Mouse (Mus musculus) brain, embryonic 14.5 days (tissue): ENCODE measurements around the gene Cmbl. TPM values are rescaled to one million over a fixed set of nuclear protein-coding genes. Genes with fewer than 3 reads are reported as not detected.
A peak's percentile ranks its signal among the peaks of the same experiment; 100 is the strongest.
"Not testable (repeated sequence)": the region's sequence is repeated elsewhere in the genome, so short reads cannot be mapped to it uniquely, and the experiment has no call there.

Source experiments
- DNase-seq: peaks from one replicate; pipeline ENCODE4 v3.0.0-alpha.2; 2011; ENCODE audit warnings: low read depth
- CTCF ChIP-seq: fragments of 200-500 bp; IDR thresholded peaks from 2 replicates; pipeline ENCODE4 v1.5.1; 2012; ENCODE audit warnings: inconsistent platforms, mild to moderate bottlenecking, moderate library complexity, borderline replicate concordance; ENCODE audit not compliant: insufficient read depth, insufficient read length; ENCODE audit errors: extremely low read depth
- POLR2A ChIP-seq: fragments of 200-500 bp; IDR thresholded peaks from 2 replicates; pipeline ENCODE4 v1.6.1; 2012; ENCODE audit warnings: mild to moderate bottlenecking, inconsistent platforms, borderline replicate concordance; ENCODE audit not compliant: poor library complexity, insufficient read depth, insufficient read length, severe bottlenecking; ENCODE audit errors: extremely low read depth
- polyA plus RNA-seq: library from polyadenylated mRNA; depleted of rRNA; stranded (reverse); fragments of >200 nt; gene quantifications from 2 replicates; pipeline ENCODE4 v1.2.3, GENCODE M21; 2012

The Cmbl gene
- polyA plus RNA-seq, 1 experiment: 7.4 TPM

- TF ChIP-seq CTCF (no peak), POLR2A (no peak)
- DNase-seq: no peak
These were observed 5.8 kb downstream of the Cmbl start for GRCm38 (mm10) chr15:31570959-31571358.

DNA sequence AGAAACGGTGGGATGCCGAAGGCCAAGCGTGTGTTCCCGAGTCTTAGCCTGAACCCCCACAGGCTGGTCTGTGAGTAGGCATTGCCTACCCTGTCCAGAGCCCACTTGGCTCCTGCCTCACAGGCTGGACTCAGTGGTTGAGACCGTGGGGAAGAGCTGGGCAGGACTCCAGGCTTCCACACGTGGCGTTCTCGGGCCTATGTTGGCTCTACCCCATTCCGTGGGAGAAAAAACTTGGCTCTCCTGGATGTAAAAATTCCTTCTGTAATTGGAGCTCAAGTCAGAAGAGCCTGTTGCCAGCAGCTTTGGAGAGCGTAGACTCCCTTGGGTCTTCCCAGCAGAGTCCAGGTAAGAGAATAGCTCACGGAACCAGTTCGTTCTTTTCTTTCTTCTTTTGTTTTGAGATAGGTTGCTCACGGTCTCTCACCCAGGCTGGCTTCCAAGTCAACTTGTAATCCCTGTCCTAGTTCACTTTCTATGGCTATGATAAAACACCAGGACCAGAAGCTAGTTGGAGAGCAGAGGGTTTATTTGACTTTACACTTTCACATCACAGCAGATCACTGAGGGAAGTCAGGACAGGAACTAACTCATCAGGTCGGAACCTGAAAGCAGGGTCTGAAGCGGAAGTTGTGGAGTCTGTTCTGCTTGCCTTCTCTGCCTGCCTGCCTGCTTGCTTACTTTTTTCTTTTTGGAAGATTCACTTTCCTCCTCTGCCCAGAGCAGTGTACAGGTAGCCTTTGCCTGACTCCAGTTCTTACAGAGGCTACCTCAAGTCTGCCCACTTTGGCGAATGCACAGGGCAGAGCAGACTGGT lies 6.9 kb downstream of the Cmbl start:
- no peak for DNase-seq
- TF ChIP-seq CTCF (no peak), POLR2A (no peak)

DNA sequence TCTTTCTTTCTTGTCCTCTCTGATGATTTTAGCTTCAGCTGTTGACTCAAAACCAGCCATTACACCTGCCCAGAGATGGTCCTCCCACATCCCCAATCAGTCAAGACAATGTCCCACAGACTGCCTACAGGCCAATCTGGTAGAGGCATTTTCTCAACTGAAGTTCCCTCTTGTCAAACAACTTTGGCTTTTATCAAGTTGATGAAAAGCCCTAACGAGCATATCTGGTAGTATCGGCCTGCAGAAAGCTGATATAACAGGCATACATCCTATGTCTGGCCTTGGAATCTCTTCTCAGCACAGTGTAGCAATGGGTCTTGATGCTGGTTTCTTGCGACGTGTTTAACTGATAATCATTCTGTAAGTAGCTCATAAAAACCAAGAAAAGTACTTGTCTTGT lies 8.1 kb downstream of the Cmbl start:
- DNase-seq: no peak
- no peak for TF ChIP-seq POLR2A
- no peak for TF ChIP-seq CTCF

DNA sequence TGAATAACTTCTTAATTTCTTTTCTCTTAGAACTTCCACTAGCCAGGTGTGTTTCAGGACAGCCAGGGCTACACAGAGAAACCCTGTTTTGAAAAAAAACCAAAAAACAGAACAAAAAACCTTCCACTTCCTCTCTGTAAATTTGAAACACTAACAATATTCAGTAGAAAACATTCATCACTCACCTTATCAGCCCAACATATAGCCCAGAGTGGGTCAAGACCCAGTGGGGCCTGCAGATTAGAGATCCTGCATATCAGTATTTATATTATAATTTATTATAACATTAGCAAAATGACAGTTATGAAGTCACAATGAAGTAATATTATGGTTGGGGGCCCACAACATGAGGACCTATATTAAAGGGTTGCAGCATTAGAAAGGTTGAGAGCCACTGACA lies 8.5 kb downstream of the Cmbl start:
- TF ChIP-seq CTCF (no peak), POLR2A (no peak)
- DNase-seq: no peak

DNA sequence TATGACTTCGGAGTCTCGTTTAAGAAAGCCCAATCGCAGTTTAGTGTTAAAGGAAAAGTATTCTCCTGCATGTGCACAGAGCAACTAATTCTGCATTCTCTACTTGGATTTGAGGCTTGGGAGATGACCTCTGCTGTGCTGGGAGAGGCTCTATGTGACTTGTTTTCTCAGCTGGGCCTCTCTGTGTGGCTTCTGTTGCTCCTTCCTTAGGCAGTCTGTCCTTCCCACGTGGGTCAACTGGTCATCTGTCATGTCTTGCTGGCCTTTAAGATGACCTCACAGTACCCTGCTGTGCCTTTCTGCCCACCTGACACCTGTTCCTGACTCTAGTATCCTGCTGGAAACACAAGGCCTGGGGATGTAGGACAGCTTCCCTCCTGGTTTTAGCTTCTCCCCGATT lies 10.9 kb downstream of the Cmbl start:
- DNase-seq: no peak
- no peak for TF ChIP-seq CTCF
- no peak for TF ChIP-seq POLR2A

DNA sequence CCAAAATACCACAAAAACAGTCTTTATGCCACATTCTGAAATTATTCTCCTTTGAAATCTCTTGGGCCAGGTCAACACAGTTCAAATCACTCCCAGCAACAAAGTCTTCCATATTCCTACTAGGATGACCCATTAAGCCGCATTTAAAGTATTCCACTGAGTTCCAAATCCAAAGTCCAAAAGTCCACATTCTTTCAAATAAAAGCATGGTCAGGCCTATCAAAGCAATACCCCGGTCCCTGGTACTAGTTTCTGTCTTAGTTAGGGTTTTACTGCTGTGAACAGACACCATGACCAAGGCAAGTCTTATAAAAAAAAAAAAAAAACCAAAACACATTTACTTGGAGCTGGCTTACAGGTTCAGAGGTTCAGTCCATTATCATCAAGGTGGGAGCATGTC lies 15.9 kb downstream of the Cmbl start:
- not testable (repeated sequence) for DNase-seq

DNA sequence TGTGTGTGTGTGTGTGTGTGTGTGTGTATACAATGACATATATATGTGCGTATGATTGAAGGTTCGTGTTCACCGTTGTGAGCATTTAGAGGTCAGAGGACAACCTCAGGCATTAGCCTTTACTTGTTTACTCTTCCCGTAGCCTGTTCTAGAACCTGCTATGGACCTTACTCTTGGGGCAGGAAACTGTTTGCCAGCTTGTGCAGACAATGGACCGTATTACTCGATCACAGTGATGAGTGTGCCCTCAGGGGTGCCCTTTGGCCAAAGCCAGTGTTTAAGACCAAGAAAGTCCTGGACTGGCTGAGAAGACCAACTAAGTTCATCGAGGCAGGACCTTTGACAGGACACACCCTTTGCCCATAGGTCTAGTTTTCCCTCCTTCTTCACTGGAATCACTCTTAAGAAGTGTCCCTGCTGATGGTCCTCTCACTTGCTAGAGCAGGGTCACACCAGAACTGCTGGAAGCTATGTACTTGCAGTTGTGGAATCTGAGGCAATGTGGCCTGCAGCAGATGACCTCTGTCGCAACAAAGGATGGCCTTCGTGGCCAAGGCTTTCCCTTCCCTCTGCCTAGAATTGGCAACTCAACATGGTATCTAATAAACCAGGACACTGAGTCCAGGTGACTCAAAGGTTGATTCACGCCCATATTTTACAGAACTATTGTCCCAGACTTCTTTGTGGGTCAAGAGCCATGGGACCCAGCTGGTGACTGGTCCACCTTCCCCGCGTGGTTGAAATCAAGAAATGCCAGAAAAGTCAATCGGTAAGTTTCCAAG lies 18.3 kb downstream of the Cmbl start:
- no peak for TF ChIP-seq POLR2A
- no peak for TF ChIP-seq CTCF
- no peak for DNase-seq

DNA sequence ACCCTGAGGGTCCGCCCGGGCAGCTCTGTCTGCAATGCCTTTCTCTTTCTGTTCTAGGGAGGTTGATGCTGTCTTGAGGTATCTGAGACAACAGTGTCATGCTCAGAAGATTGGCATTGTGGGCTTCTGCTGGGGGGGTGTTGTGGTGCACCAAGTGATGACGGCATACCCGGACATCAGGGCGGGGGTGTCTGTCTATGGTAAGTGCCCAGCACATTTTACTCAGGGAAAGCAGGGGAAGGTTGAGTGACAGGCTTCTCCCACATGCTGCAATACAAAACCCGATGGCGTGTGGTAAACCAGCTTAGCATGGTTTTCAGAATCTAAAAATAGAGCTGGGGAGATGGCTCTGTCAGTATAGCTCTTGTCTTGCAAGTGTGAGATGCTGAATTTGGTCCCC lies 20.0 kb downstream of the Cmbl start:
- TF ChIP-seq POLR2A (no peak), CTCF (no peak)

GRCm38 (mm10) chr15:31586088-31586487 lies 20.9 kb downstream of the Cmbl start:
- DNase-seq: no peak
- no peak for TF ChIP-seq CTCF
- no peak for TF ChIP-seq POLR2A

More for the DNA sequence above, 20.0 kb downstream of the Cmbl start:
- no peak for DNase-seq

GRCm38 (mm10) chr15:31586519-31586918 lies 21.3 kb downstream of the Cmbl start:
- TF ChIP-seq CTCF (peak; percentile 98), POLR2A (no peak)
- DNase-seq: peak; percentile 91

DNA sequence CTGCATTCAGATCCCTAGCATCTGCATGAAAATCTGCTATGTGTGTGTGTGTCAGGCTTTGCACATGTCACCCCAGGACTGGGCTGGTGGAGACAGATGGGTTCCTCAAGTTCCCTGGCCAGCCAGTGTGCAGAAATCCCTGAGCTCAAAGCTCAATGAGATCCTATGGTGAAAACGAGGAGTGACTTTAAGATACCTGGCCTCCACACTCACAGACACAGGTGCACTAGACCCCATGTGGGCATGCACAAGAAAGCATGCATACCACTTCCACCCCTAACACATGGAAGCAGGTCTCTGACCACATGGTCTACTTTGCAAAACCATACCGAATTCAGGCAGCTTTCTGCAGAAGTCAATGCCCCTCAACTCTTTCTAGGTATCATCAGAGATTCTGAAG lies 22.6 kb downstream of the Cmbl start:
- DNase-seq: no peak
- TF ChIP-seq CTCF: no peak
- no peak for TF ChIP-seq POLR2A

GRCm38 (mm10) chr15:31588989-31589640 lies 23.9 kb downstream of the Cmbl start:
- DNase-seq: no peak
- TF ChIP-seq POLR2A (no peak), CTCF (no peak)

GRCm38 (mm10) chr15:31590176-31590575 lies 25.0 kb downstream of the Cmbl start:
- TF ChIP-seq CTCF (no peak), POLR2A (no peak)
- DNase-seq: no peak
